Mouse (Mus musculus) embryonic facial prominence, embryonic 10.5 days (tissue): ENCODE measurements around the gene Shc3. TPM values are rescaled to one million over a fixed set of nuclear protein-coding genes. Genes with fewer than 3 reads are reported as not detected.
A peak's percentile ranks its signal among the peaks of the same experiment; 100 is the strongest.

Experiments
- DNase-seq: peaks from one replicate; pipeline ENCODE4 v3.0.0-alpha.2; 2017; ENCODE audit warnings: low spot score
- H3K27ac ChIP-seq: fragments of 300-500 bp; sonication (generic); replicated peaks from 2 replicates; pipeline ENCODE4 v1.5.1; 2016; ENCODE audit warnings: mild to moderate bottlenecking
- H3K27me3 ChIP-seq: fragments of 300-500 bp; sonication (generic); replicated peaks from 2 replicates; pipeline ENCODE4 v1.6.1; 2016; ENCODE audit warnings: low read depth, mild to moderate bottlenecking; ENCODE audit not compliant: poor library complexity, severe bottlenecking
- H3K36me3 ChIP-seq: fragments of 300-500 bp; sonication (generic); replicated peaks from 2 replicates; pipeline ENCODE4 v1.6.1; 2016; ENCODE audit warnings: mild to moderate bottlenecking, moderate library complexity
- H3K4me1 ChIP-seq: fragments of 300-500 bp; sonication (generic); 2 replicates; pipeline ENCODE4 v1.6.1; 2016
- H3K4me3 ChIP-seq: fragments of 300-500 bp; sonication (generic); 2 replicates; pipeline ENCODE4 v1.5.1; 2016; ENCODE audit warnings: mild to moderate bottlenecking, moderate library complexity
- H3K9me3 ChIP-seq: fragments of 300-500 bp; sonication (generic); 2 replicates; pipeline ENCODE4 v1.6.1; 2016; ENCODE audit warnings: mild to moderate bottlenecking
- WGBS: fragments of 180-500 bp; shearing (Covaris S2); methylation state at CpG from one replicate; pipeline ENCODE4 v1.1.7; 2016; 5-methylcytosine and 5-hydroxymethylcytosine counted together
- polyA plus RNA-seq: library from polyadenylated mRNA; unstranded; fragments of >200 nt; fragmentation: Nextera tagmentation; extraction: Ambion mirVana; gene quantifications from 2 replicates; pipeline ENCODE4 v1.2.1, GENCODE M21; 2016

Gene Shc3
- polyA plus RNA-seq, 1 experiment from 2014 or later = 0.92 TPM

GRCm38 (mm10) chr13:51466117-51466841 lies 102.9 kb downstream of the Shc3 start:
- WGBS = 58% methylated on average over 14 of the region's 14 CpGs
- no peaks in the 10 kb centered on the region for H3K9me3 ChIP-seq
- no peak overlapping the region for H3K4me3 ChIP-seq
- peaks cover 6% of the 10 kb centered on the region for H3K4me1 ChIP-seq
- H3K27me3 ChIP-seq = no peaks in the 10 kb centered on the region
- H3K27ac ChIP-seq = no peak overlapping the region
- H3K36me3 ChIP-seq = no peaks in the 10 kb centered on the region
- peak; percentile 19 for DNase-seq

- WGBS = 73% methylated on average over 4 of the region's 4 CpGs
- peaks cover 6% of the 10 kb centered on the region for H3K4me1 ChIP-seq
Measured at GRCm38 (mm10) chr13:51464294-51464693, 104.9 kb downstream of the Shc3 start.

DNA sequence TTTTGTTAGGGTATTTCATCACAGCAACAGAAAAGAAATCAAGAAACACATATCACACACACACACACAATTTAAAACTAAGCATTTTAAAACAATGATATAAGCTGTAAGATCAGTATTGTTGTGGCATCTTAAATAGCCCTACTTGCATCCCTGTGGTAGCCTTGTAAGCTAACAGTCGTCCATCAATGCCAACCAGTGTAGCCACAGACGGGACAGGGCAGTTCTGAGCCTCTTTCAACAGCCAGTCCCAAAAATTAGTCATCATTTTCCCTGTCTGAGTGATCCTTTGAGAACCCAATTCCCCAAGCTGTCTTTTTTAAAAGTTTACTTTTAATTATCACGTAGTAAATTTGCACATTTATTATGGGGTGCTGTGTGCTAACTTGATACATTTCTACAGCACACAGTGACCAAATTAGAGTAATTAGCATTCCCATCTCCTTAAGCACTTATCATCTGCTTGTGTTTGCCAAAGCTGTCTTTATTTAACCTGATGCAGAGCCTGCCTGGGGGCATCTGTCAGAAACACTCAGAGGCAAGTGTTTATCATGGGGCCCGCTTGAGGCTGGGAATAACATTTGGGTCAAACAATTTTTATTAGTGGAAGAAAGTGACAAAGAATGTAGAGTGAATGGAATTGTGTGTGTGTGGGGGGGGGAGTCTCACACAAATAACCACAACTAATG lies 112.9 kb downstream of the Shc3 start:
- Histone ChIP-seq H3K27me3 (no peaks in the 10 kb centered on the region; the same call in 1 of the 2 replicates), H3K4me1 (peaks cover 7% of the 10 kb centered on the region), H3K9me3 (no peaks in the 10 kb centered on the region), H3K27ac (no peak overlapping the region), H3K36me3 (no peaks in the 10 kb centered on the region), H3K4me3 (no peak overlapping the region)
- no peak for DNase-seq
- WGBS = 33% methylated on average over 4 of the region's 4 CpGs

More at GRCm38 (mm10) chr13:51464294-51464693, 104.9 kb downstream of the Shc3 start:
- Histone ChIP-seq H3K27me3 (no peaks in the 10 kb centered on the region), H3K36me3 (no peaks in the 10 kb centered on the region), H3K9me3 (no peaks in the 10 kb centered on the region), H3K4me3 (no peak overlapping the region), H3K27ac (no peak overlapping the region)
- no peak for DNase-seq

DNA sequence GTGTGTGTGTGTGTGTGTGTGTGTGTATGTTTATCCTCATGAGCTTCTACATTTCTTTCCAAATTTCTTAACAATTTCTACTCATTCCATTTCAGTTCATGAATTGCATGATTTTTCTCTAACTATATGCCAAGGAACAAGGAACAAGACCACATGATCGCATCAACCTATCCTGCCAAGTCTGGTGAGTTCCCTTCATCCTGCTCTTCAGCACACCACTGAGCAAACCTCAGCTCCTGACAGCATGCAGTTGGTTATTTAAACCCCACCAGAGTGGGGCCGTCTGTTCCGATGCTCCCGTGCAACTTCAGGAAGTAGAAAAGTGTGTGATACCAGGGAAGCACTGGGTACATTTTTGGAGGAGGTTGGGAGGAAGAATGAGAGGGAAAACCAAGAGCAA lies 122.7 kb downstream of the Shc3 start:
- Histone ChIP-seq H3K36me3 (no peaks in the 10 kb centered on the region), H3K9me3 (no peaks in the 10 kb centered on the region), H3K27me3 (no peaks in the 10 kb centered on the region), H3K4me3 (no peak overlapping the region), H3K27ac (no peak overlapping the region), H3K4me1 (no peaks in the 10 kb centered on the region)
- 73% methylated on average over 4 of the region's 4 CpGs for WGBS
- no peak for DNase-seq

- no peaks in the 10 kb centered on the region for H3K36me3 ChIP-seq
- H3K4me3 ChIP-seq = no peak overlapping the region
- no peaks in the 10 kb centered on the region for H3K4me1 ChIP-seq
- WGBS = 90% methylated on average over 8 of the region's 8 CpGs
- no peaks in the 10 kb centered on the region for H3K9me3 ChIP-seq
- no peak for DNase-seq
- H3K27ac ChIP-seq = no peak overlapping the region
- H3K27me3 ChIP-seq = no peaks in the 10 kb centered on the region
Measured at GRCm38 (mm10) chr13:51442922-51443321, 126.3 kb downstream of the Shc3 start.

GRCm38 (mm10) chr13:51437105-51438085 lies 131.8 kb downstream of the Shc3 start:
- no peaks in the 10 kb centered on the region for H3K36me3 ChIP-seq
- no peak for DNase-seq
- H3K4me3 ChIP-seq = no peak overlapping the region
- no peak overlapping the region for H3K27ac ChIP-seq
- H3K4me1 ChIP-seq = no peaks in the 10 kb centered on the region; the same call in 1 of the 2 replicates
- WGBS = 76% methylated on average over 14 of the region's 14 CpGs
- no peaks in the 10 kb centered on the region for H3K9me3 ChIP-seq
- H3K27me3 ChIP-seq = no peaks in the 10 kb centered on the region

DNA sequence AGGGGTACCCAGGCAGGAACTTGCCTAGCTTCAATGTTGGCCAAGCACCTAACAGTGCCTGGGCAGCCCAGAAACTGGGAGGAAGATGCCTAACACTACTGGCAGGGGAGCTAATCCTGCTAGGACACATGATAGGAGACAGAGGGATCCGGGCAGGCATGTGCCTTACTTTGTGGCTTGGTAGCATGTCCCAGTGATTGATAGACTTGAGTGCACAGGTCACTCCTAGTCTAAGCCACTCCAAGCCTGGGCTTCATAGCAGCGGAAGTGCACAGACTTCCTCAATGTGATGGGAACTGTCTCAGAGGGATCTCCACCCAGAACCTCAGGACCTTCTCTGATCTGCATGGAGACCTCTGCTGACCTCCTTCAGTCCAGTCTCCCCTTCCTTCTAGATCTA lies 134.1 kb downstream of the Shc3 start:
- no peak for DNase-seq
- Histone ChIP-seq H3K36me3 (no peaks in the 10 kb centered on the region), H3K27me3 (no peaks in the 10 kb centered on the region), H3K4me1 (no peaks in the 10 kb centered on the region; the same call in 1 of the 2 replicates), H3K9me3 (no peaks in the 10 kb centered on the region), H3K27ac (no peak overlapping the region), H3K4me3 (no peak overlapping the region)
- 77% methylated on average over 2 of the region's 2 CpGs for WGBS

- no peaks in the 10 kb centered on the region; the same call in 1 of the 2 replicates for H3K4me1 ChIP-seq
- peak; percentile 31 for DNase-seq
- no peak overlapping the region for H3K4me3 ChIP-seq
- no peaks in the 10 kb centered on the region for H3K36me3 ChIP-seq
- H3K27me3 ChIP-seq = no peaks in the 10 kb centered on the region
- H3K9me3 ChIP-seq = no peaks in the 10 kb centered on the region
- H3K27ac ChIP-seq = no peak overlapping the region
- 58% methylated on average over 2 of the region's 2 CpGs for WGBS
Measured at GRCm38 (mm10) chr13:51434460-51434859, 134.8 kb downstream of the Shc3 start.

DNA sequence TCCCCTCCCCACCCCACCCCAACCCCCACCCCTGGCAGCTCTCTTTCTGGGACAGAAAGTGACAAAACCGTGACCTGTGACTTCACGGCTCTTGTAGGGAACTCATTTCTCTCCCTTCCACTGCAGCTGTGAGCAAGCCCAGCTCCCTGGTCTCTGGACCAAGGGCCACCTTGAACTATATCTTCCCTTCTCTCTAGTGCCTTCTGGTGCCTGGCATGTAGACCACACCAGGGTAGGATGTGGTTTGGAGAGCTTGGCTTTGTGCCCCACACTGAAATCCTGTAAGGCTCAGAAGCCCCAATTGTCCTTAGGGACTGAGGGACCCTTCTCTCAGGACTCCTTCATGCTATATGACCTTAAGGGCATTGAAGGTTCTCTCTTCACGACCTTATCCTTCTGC lies 135.8 kb downstream of the Shc3 start:
- no peaks in the 10 kb centered on the region for H3K27me3 ChIP-seq
- H3K4me1 ChIP-seq = no peaks in the 10 kb centered on the region; the same call in 1 of the 2 replicates
- H3K4me3 ChIP-seq = no peak overlapping the region
- H3K36me3 ChIP-seq = no peaks in the 10 kb centered on the region
- DNase-seq = no peak
- H3K27ac ChIP-seq = no peak overlapping the region
- 57% methylated on average over 3 of the region's 3 CpGs for WGBS
- H3K9me3 ChIP-seq = no peaks in the 10 kb centered on the region

DNA sequence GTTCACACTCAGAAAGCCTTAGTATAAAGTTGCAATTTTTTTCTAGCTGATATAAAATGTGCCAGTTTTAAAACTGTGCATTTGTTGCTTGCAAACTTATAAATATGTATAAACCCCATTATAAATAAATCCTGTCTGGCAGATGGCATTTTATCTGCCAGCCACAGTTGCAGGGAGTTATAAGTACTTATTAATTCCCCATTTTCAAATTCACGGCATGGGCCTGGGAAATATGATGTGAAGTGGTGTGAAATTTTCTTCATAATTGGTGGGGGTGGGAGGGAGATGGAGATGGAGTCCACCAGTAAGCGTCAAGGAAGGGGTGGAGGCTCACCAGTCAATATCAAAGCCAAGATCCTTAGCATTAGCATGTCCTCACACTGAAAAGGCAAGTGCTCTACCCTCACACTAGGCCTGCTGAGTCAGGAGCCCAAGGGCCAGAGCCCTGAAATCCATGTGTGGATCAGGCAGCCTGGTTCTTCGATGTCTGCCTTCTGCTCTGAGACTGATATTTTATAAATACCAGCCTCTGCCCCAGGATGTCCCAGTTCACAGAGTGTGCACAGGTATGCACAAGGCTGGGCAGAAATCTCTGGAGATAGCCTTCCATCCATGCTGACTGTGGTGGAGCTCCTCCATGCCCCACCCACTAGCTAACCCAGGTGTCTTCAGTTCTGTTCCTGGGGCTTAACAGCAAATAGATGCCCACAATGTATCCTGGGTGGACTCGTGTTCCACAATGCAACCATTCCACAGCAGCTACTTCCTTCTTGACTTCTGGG lies 143.4 kb downstream of the Shc3 start:
- H3K9me3 ChIP-seq = no peaks in the 10 kb centered on the region
- 87% methylated on average over 4 of the region's 4 CpGs for WGBS
- peaks cover 29% of the 10 kb centered on the region for H3K36me3 ChIP-seq
- no peak overlapping the region for H3K27ac ChIP-seq
- no peaks in the 10 kb centered on the region for H3K27me3 ChIP-seq
- H3K4me1 ChIP-seq = peaks cover 5% of the 10 kb centered on the region
- no peak for DNase-seq
- H3K4me3 ChIP-seq = no peak overlapping the region

- H3K9me3 ChIP-seq = no peaks in the 10 kb centered on the region
- no peaks in the 10 kb centered on the region for H3K27me3 ChIP-seq
- H3K36me3 ChIP-seq = peaks cover 41% of the 10 kb centered on the region
- no peak overlapping the region; the same call in 1 of the 2 replicates for H3K27ac ChIP-seq
- peaks cover 5% of the 10 kb centered on the region for H3K4me1 ChIP-seq
- 21% methylated on average over 5 of the region's 5 CpGs for WGBS
- H3K4me3 ChIP-seq = no peak overlapping the region
- DNase-seq = peak; percentile 78
Measured at GRCm38 (mm10) chr13:51424647-51425046, 144.6 kb downstream of the Shc3 start.

DNA sequence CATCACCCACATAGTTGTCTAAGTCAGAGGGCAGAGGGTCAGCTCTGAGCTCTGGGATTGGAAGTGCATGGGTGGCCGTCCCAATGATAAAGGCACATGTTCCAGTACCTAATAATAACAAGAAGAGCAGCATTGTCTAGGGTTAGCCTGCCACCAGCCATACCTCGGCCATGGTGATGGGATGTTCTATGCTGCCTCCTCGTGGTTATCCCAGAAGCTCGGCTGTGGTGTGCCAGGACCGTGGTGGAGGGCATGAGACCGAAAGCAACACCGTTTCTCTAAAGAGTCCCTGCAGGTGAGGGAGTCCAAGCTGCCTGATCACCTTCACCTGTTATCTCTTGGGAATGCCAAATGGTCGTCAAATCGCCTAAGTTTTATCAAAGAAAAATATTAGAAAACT lies 145.6 kb downstream of the Shc3 start:
- Histone ChIP-seq H3K4me3 (no peak overlapping the region), H3K4me1 (peaks cover 9% of the 10 kb centered on the region), H3K27me3 (no peaks in the 10 kb centered on the region), H3K27ac (no peak overlapping the region), H3K36me3 (peaks cover 51% of the 10 kb centered on the region), H3K9me3 (no peaks in the 10 kb centered on the region)
- no peak for DNase-seq
- 81% methylated on average over 9 of the region's 9 CpGs for WGBS
